Mouse (Mus musculus) heart, postnatal 0 days (tissue): ENCODE results near the gene Pomgnt1.

Experiments
- CTCF ChIP-seq: IDR thresholded peaks from 2 replicates; pipeline ENCODE4 v1.5.1; 2016; ENCODE audit warnings: antibody characterized with exemption, control low read depth, low read depth
- EP300 ChIP-seq: IDR thresholded peaks from 2 replicates; pipeline ENCODE4 v1.6.1; 2016; ENCODE audit warnings: antibody characterized with exemption, low read depth

- TF ChIP-seq CTCF (no peak), EP300 (no peak)
These were observed 34.2 kb downstream of the Pomgnt1 start for GRCm38 (mm10) chr4:116157882-116158281.
